Mouse (Mus musculus) CD4-positive, CD25-positive, alpha-beta regulatory T cell, adult 2 months (primary cell): ENCODE data around the gene Ptprb.

Experiments used
- DNase-seq: peaks from one replicate; pipeline ENCODE4 v3.0.0-alpha.2; 2012; ENCODE audit warnings: low read depth, low spot score

Gene Ptprb

GRCm38 (mm10) chr10:116275280-116275679 lies at the start of gene Ptprb:
Gene Ptprb (plus strand): TSS chr10:116275523.
- no peak for DNase-seq

DNA sequence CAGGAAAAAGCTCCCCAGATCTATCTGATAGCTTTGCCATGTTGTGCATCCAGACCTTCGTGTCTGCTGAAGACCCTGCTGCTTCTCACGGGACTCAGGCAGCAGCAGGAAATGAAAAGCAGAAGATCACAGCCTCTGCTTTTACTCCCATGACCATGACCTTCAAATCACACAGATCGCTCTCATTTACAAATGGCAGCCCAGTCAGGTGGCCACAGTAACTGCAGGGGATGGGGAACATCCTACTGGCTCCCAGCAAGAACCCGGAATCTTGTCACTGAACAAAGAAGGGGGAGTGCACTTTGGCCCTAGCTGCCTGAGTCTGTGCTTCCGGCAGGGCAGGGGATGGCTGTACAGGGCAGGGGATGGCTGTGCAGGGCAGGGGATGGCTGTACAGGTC lies 40.0 kb upstream of the Ptprb start:
- no peak for DNase-seq

- DNase-seq, result no peak
These were observed 33.1 kb upstream of the Ptprb start for GRCm38 (mm10) chr10:116242200-116242599.

- DNase-seq, result no peak
These were observed 31.9 kb upstream of the Ptprb start for GRCm38 (mm10) chr10:116243373-116243772.

DNA sequence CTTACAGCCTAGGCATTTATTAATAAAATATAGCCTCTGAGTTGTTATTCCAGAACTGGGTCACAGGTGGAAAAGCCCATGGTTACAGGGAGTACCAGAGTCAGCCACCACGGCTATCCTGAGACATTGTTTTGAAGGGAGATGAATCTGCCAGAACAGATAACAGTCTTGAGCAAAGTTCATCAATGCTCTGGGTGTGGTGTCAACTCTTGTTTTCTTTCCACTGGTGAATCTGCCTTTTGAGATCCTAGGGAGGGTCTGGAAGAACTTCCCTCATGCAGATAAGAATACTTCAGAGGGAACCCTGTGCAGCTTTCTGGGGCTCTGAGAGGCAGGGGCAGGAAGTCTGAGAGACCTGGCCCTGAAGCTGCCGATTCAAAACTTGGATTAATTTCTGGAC lies 29.7 kb upstream of the Ptprb start:
- DNase-seq, result no peak

- DNase-seq, result no peak
These were observed 22.7 kb upstream of the Ptprb start for GRCm38 (mm10) chr10:116252668-116253067.

DNA sequence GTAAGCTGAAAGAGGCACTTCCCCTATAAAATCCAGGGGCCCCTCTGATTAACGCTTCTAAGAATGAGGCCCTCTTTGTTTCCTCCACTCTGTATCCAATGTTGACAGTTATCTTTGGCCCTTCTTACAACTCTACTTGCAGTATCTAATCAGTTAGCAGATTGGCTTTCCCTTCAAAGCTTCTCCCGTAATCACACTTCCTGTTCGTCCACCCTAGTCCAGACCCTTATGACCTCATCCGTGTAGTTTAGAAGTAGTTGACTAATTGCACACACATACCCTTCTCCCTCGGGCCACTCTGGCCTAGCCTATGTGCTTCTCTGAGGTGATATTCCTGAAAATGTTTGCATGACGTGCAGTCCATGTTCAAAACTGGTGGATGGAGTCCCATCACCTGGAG lies 21.4 kb upstream of the Ptprb start:
- DNase-seq, result no peak

DNA sequence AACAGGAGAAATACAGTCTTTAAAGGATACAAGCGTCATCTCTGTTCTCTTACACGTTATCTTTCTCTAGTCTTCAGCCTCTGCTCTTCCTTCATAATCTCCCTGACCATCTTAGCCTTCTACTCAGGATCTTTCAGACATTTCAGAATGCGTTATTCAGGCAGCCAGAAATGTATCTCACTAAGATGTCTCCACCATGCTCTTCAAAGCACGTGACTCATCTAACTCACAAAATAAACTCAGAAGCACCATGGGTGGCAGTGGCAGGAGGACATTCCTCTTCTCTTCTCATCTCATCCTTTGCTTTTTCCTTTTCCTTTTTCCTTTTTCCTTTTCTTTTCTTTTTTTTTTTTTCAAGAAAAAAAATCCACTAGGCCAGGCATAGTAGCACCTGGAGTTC lies 16.0 kb upstream of the Ptprb start:
- no peak for DNase-seq

DNA sequence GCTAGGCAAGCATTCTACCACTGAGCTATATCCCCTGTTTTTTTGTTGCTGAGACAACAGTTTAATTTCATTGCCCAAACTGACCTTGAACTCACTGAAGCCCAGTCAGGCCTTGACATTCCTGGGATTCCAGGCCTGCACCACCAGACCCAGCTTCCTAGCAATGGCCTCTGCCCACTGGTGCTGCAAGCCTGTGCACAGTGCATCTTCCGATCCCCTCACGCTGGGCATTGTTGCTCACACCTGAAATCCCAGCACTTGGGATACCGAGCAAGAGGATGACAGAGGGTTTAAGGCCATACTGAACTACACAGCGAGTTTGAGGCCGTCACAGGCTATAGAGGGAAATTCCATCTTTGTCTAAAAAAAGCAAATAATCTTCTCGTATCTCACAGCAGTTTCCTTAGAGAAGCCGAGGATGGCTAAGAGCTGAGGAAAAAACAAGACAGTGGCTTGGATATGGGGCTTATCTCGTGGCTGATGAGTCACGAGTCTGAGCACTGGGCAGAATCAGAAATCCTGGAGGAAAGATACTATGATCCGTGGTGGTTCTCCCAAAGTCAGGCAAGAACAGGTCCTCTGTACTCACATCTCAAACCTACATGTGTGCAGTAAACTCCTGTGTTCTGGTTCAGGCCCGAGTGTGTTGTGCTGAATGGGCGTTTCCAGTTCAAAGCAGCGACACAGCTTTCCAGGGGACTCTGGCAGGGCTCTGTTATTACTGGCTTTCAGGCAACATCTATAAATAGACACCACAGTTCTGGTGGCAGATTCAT lies 14.5 kb upstream of the Ptprb start:
- DNase-seq, result no peak

- DNase-seq, result no peak
These were observed 13.8 kb upstream of the Ptprb start for GRCm38 (mm10) chr10:116261559-116261958.

DNA sequence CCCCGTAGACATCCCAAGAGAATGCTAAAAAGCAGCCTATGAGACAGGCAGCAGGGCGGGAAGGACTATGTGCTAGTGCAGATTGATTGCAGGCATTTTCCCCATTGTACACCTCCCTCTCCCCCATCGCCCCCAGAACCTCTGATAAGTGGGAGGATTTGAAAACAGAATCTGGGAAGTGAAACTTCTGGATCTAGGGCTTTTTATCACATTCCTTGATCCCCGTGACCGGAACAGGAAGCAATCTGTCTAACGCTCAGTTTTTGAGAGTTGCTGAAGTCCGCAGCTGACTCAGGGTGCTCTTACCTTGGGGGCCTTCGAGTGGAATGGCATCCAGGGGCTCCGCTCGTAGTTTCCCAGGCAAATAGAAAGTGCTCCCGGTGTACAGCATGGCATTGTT lies 10.8 kb upstream of the Ptprb start:
- DNase-seq, result no peak

DNA sequence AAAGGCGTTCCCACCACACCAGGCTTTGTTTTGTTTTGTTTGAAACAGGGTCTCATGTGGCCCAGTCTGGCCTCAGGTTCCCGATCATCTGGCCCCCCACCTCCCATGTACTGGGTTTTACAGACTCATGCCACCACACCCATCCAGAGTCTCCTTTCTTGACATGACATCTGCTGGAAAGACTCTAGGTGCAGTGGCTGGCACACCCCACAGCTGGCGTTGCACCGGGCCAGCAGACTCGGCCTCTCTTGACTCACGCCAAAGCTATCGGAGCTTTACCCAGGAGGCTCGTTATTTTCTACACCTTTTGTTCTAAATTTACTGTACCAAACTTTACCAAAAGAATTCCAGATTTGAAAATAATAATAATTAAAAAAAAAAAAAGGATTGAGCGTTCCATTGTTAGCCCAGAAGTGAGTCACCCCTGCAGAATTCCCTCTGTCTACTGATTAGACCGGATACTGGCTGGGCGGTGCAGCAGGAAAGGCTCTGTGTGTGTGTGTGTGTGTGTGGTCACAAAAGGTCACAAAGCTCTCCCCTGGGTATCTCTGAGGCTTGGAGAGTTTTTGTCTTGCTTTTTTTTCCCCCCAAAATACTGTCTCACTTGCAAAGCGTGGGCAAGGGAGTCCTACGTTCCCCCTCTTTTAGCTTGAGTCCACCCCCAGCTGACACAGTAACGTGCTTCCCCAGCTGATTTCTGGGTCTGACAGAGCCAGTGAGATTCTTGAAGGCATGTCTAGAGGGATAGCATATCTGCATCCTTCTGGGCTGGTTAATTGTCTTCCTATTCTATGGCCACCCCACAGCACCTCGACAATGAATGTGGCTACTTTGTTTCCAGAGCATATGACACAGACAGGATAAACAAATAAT lies 8.5 kb upstream of the Ptprb start:
- no peak for DNase-seq

DNA sequence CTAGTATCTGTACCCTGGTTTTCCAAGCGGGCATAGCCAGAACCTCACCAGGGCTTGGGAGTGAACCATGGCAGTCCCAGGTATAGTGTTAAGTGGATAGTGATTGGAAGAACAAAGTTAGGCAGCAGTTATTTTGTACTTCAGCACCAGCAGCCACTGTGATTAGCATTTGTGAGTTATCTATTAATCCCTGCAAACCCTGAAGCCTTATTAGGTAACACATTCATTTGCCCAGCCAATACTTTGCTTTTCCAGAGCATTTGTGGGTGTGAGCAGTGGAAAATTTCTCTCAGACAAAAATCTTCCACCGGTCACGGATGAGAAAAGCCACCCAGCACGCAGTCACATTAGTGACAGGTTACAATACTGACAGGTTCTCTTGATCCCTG lies 7.9 kb upstream of the Ptprb start:
- no peak for DNase-seq

DNA sequence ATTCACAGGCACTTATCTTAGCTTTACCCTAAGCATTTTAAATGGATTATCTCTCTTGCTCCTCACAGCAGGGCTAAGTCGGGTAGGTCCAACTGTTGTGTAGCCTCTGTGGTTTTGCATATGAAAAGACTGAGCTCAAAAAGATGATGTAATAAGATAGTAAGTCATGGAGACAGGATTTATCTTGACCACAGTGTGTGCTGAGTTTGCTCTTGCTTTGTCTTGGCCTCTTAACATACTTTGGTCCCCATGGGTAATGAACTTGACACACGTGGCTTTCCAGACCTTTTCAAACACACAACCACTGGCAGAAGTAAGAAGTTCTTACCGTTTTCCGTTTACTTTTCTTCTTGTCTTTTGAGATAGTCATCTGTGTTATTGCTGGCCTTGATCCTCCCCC lies 7.0 kb upstream of the Ptprb start:
- no peak for DNase-seq

DNA sequence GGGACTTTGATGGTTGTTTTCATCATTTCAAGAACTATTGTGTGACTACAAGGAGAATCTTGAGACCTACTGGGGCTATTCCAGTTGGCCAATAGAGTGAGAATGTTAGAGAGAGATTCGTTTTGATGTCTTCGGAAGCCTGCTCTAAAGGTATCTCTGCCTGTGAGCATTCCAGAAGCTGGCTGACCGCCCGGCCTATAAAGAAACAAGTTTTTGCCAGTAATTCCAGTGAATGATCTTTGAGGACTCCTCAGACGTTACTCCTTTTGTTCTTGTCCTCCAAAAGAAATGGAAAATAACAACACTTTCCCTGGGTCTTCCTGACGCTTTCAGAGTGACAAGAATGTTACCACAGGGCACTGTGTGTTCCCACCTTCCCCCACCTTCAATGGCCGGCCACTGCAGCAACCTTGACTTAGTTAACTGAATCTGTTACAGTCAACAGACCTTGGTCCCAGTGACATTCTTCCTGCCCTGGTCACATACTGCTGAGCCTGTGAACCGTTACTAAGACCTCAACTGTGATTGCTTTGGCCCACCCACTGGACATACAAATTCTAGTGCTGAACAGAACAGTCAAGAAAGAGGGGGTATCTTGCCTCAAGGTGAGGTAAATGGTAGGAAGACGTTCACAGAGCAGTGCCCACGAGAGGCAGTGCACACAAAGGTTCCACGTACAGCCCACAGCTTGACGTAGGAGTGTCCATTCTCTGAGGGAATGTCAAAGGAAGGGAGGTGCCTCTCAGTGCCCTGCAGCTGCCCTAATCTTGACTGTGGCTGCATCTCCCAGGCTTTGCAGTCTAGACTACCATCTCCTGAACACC lies 4.5 kb upstream of the Ptprb start:
- no peak for DNase-seq

GRCm38 (mm10) chr10:116271470-116271915 lies 3.8 kb upstream of the Ptprb start:
- no peak for DNase-seq

- DNase-seq, result no peak
These were observed 3.2 kb upstream of the Ptprb start for GRCm38 (mm10) chr10:116272156-116272555.

- DNase-seq, result no peak
These were observed 11.5 kb downstream of the Ptprb start for GRCm38 (mm10) chr10:116286697-116287344.

DNA sequence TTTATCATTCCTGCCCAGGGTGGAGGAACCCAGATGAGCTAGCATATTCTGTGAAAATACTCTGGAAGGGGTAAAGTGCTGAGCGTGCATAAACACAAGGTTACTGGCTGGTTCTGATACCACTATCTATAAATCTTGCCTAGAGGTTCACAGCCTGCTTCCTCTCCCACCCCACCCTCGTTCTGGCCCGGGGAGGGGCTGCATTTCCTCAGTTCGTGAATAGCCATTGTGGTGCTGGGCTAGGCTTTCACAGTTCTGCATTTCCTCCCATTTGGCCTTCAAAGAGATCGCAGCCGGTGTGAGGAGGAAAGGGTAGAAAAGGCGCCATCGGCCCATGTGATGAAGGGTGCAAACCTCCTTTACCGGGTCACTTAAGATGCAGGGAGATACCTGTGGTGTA lies 12.8 kb downstream of the Ptprb start:
- no peak for DNase-seq

- no peak for DNase-seq
These were observed 15.2 kb downstream of the Ptprb start for GRCm38 (mm10) chr10:116290483-116290882.

- DNase-seq, result no peak
These were observed 15.9 kb downstream of the Ptprb start for GRCm38 (mm10) chr10:116291153-116291755.
